Mouse (Mus musculus) limb, embryonic 12.5 days (tissue): ENCODE data around the gene Nedd9. TPM values are rescaled to one million over a fixed set of nuclear protein-coding genes. Genes with fewer than 3 reads are reported as not detected.
A peak's percentile ranks its signal among the peaks of the same experiment; 100 is the strongest.

ENCODE experiments used
- ATAC-seq: fragments of 200-750 bp; cut with Nextera tagmentation; 2 replicates; pipeline ENCODE4 v1.8.0; 2017; ENCODE audit warnings: low read depth, moderate TSS enrichment; ENCODE audit not compliant: insufficient number of reproducible peaks, insufficient read depth, low FRiP score, low TSS enrichment
- H3K27ac ChIP-seq: fragments of 300-500 bp; sonication (generic); 2 replicates; pipeline ENCODE4 v1.5.1; 2016; ENCODE audit warnings: mild to moderate bottlenecking, moderate library complexity
- H3K27me3 ChIP-seq: fragments of 300-500 bp; sonication (generic); 2 replicates; pipeline ENCODE4 v1.6.1; 2016; ENCODE audit warnings: mild to moderate bottlenecking, moderate library complexity
- H3K36me3 ChIP-seq: fragments of 300-500 bp; sonication (generic); 2 replicates; pipeline ENCODE4 v1.6.1; 2016; ENCODE audit warnings: mild to moderate bottlenecking, moderate library complexity
- H3K4me1 ChIP-seq: fragments of 300-500 bp; sonication (generic); replicated peaks from 2 replicates; pipeline ENCODE4 v1.6.1; 2016
- H3K4me2 ChIP-seq: fragments of 300-500 bp; sonication (generic); 2 replicates; pipeline ENCODE4 v1.6.1; 2016; ENCODE audit warnings: mild to moderate bottlenecking, moderate library complexity
- H3K4me3 ChIP-seq: fragments of 300-500 bp; sonication (generic); replicated peaks from 2 replicates; pipeline ENCODE4 v1.5.1; 2016; ENCODE audit warnings: mild to moderate bottlenecking
- H3K9ac ChIP-seq: fragments of 300-500 bp; sonication (generic); replicated peaks from 2 replicates; pipeline ENCODE4 v1.6.1; 2016; ENCODE audit warnings: mild to moderate bottlenecking, moderate library complexity
- H3K9me3 ChIP-seq: fragments of 300-500 bp; sonication (generic); 2 replicates; pipeline ENCODE4 v1.6.1; 2016; ENCODE audit warnings: mild to moderate bottlenecking, moderate library complexity
- WGBS: fragments of 180-500 bp; shearing (Covaris S2); methylation state at CpG from one replicate; pipeline ENCODE4 v1.1.7; 2016; 5-methylcytosine and 5-hydroxymethylcytosine counted together
- polyA plus RNA-seq: library from polyadenylated mRNA; unstranded; fragments of >200 nt; fragmentation: Nextera tagmentation; extraction: Ambion mirVana; gene quantifications from 2 replicates; pipeline ENCODE4 v1.2.1, GENCODE M21; 2016

Nedd9 gene
- polyA plus RNA-seq, 1 experiment from 2014 or later: 13.8 TPM

- 83% methylated on average over 6 of the region's 6 CpGs for WGBS
- no peaks in the 10 kb centered on the region for H3K9me3 ChIP-seq
- H3K9ac ChIP-seq: no peak overlapping the region
- H3K4me1 ChIP-seq: no peaks in the 10 kb centered on the region
- no peaks in the 10 kb centered on the region for H3K27me3 ChIP-seq
- H3K4me3 ChIP-seq: no peak overlapping the region
- ATAC-seq: no peak
- H3K4me2 ChIP-seq: no peak overlapping the region
- no peak overlapping the region for H3K27ac ChIP-seq
- no peaks in the 10 kb centered on the region for H3K36me3 ChIP-seq
Measured at GRCm38 (mm10) chr13:41433201-41433600, 54.0 kb downstream of the Nedd9 start.

- WGBS: 77% methylated on average over 3 of the region's 3 CpGs
- Histone ChIP-seq H3K27ac (no peak overlapping the region), H3K4me1 (no peaks in the 10 kb centered on the region), H3K9ac (no peak overlapping the region), H3K4me2 (no peak overlapping the region), H3K9me3 (no peaks in the 10 kb centered on the region), H3K27me3 (no peaks in the 10 kb centered on the region), H3K4me3 (no peak overlapping the region), H3K36me3 (no peaks in the 10 kb centered on the region)
- no peak for ATAC-seq
Measured at GRCm38 (mm10) chr13:41431795-41432194, 55.4 kb downstream of the Nedd9 start.

- Histone ChIP-seq H3K9ac (no peak overlapping the region), H3K9me3 (no peaks in the 10 kb centered on the region), H3K4me2 (no peak overlapping the region), H3K4me3 (no peak overlapping the region), H3K4me1 (peaks cover 9% of the 10 kb centered on the region), H3K27me3 (no peaks in the 10 kb centered on the region), H3K36me3 (no peaks in the 10 kb centered on the region), H3K27ac (no peak overlapping the region)
- WGBS: 87% methylated on average over 3 of the region's 3 CpGs
- ATAC-seq: no peak
Measured at GRCm38 (mm10) chr13:41427046-41427445, 60.1 kb downstream of the Nedd9 start.

- Histone ChIP-seq H3K9ac (no peak overlapping the region), H3K27me3 (no peaks in the 10 kb centered on the region), H3K4me2 (no peak overlapping the region), H3K4me3 (no peak overlapping the region), H3K9me3 (no peaks in the 10 kb centered on the region), H3K4me1 (peaks cover 9% of the 10 kb centered on the region), H3K27ac (no peak overlapping the region), H3K36me3 (no peaks in the 10 kb centered on the region)
- ATAC-seq: no peak
- WGBS: 80% methylated on average over 10 of the region's 10 CpGs
Measured at GRCm38 (mm10) chr13:41423463-41424074, 63.6 kb downstream of the Nedd9 start.

GRCm38 (mm10) chr13:41422581-41422980, 64.6 kb downstream of the Nedd9 start:
- Histone ChIP-seq H3K4me2 (no peak overlapping the region), H3K27ac (no peak overlapping the region), H3K9ac (no peak overlapping the region), H3K27me3 (no peaks in the 10 kb centered on the region), H3K36me3 (no peaks in the 10 kb centered on the region), H3K9me3 (no peaks in the 10 kb centered on the region), H3K4me1 (peaks cover 9% of the 10 kb centered on the region), H3K4me3 (no peak overlapping the region)
- no peak for ATAC-seq
- WGBS: 84% methylated on average over 5 of the region's 5 CpGs

GRCm38 (mm10) chr13:41420376-41420775, 66.8 kb downstream of the Nedd9 start:
- 72% methylated on average over 4 of the region's 4 CpGs for WGBS
- no peak overlapping the region for H3K4me3 ChIP-seq
- H3K4me1 ChIP-seq: peaks cover 19% of the 10 kb centered on the region
- no peak overlapping the region for H3K9ac ChIP-seq
- no peaks in the 10 kb centered on the region for H3K27me3 ChIP-seq
- no peak for ATAC-seq
- no peaks in the 10 kb centered on the region for H3K36me3 ChIP-seq
- H3K9me3 ChIP-seq: no peaks in the 10 kb centered on the region
- no peak overlapping the region for H3K4me2 ChIP-seq
- no peak overlapping the region for H3K27ac ChIP-seq

GRCm38 (mm10) chr13:41418198-41418869, 68.8 kb downstream of the Nedd9 start:
- Histone ChIP-seq H3K9ac (no peak overlapping the region), H3K4me2 (no peak overlapping the region), H3K9me3 (no peaks in the 10 kb centered on the region), H3K4me3 (no peak overlapping the region), H3K4me1 (peaks cover 12% of the 10 kb centered on the region), H3K36me3 (no peaks in the 10 kb centered on the region), H3K27me3 (no peaks in the 10 kb centered on the region), H3K27ac (no peak overlapping the region)
- ATAC-seq: no peak
- 79% methylated on average over 13 of the region's 13 CpGs for WGBS

- no peak overlapping the region for H3K4me3 ChIP-seq
Measured at GRCm38 (mm10) chr13:41416065-41417016, 70.8 kb downstream of the Nedd9 start.

GRCm38 (mm10) chr13:41410191-41411074, 76.7 kb downstream of the Nedd9 start:
- no peaks in the 10 kb centered on the region for H3K4me1 ChIP-seq
- H3K27ac ChIP-seq: no peak overlapping the region
- no peak overlapping the region for H3K4me2 ChIP-seq
- WGBS: 70% methylated on average over 13 of the region's 13 CpGs
- no peak overlapping the region for H3K4me3 ChIP-seq
- H3K9ac ChIP-seq: no peak overlapping the region
- ATAC-seq: no peak
- no peaks in the 10 kb centered on the region for H3K9me3 ChIP-seq
- no peaks in the 10 kb centered on the region for H3K36me3 ChIP-seq
- H3K27me3 ChIP-seq: 0 out of 2 replicates have a peak, but pooled peaks cover 3% of the 10 kb centered on the region

More at GRCm38 (mm10) chr13:41416065-41417016, 70.8 kb downstream of the Nedd9 start:
- Histone ChIP-seq H3K9me3 (no peaks in the 10 kb centered on the region), H3K36me3 (no peaks in the 10 kb centered on the region), H3K4me1 (peaks cover 10% of the 10 kb centered on the region), H3K27ac (no peak overlapping the region), H3K9ac (no peak overlapping the region), H3K4me2 (no peak overlapping the region), H3K27me3 (no peaks in the 10 kb centered on the region)
- ATAC-seq: peak; percentile 56; the same call in 1 of the 2 replicates
- WGBS: 63% methylated on average over 11 of the region's 11 CpGs

GRCm38 (mm10) chr13:41409291-41409690, 77.9 kb downstream of the Nedd9 start:
- 71% methylated on average over 3 of the region's 3 CpGs for WGBS
- 0 out of 2 replicates have a peak, but pooled peaks cover 3% of the 10 kb centered on the region for H3K27me3 ChIP-seq
- no peak overlapping the region for H3K27ac ChIP-seq
- no peak for ATAC-seq
- no peak overlapping the region for H3K4me3 ChIP-seq
- no peaks in the 10 kb centered on the region for H3K4me1 ChIP-seq
- H3K4me2 ChIP-seq: no peak overlapping the region
- no peak overlapping the region for H3K9ac ChIP-seq
- H3K36me3 ChIP-seq: no peaks in the 10 kb centered on the region
- no peaks in the 10 kb centered on the region for H3K9me3 ChIP-seq
